Mouse (Mus musculus): ENCODE results near the gene Vti1a. TPM values are rescaled to one million over a fixed set of nuclear protein-coding genes. Genes with fewer than 3 reads are reported as not detected.

Vti1a gene
- total RNA-seq, 2 experiments from 2014 or later = 14.0 to 16.5 TPM

DNA sequence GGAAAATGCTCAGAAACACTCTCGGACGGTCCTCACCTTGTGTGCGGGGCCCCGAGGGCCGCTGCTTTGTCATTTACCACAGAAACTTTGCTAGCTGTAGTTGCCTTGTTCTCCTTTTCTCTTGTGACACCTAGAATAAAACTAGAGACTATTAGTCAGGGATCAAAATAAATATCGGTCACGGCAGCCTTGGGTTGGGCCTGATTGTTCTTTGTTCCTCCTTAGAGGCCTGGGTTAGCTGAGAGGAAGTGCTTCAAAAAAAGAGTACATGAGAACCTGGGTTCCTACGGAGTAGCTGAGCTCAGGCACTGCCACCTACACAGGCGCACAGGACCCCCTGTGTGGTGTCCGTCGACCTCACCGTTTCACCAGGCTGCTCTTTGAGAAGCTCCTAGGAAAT lies 253.8 kb downstream of the Vti1a start:
- intact Hi-C loops (cut with DNase I) = no loop called here
- DNase-seq (ENCODE audit: low spot score) = no peak

DNA sequence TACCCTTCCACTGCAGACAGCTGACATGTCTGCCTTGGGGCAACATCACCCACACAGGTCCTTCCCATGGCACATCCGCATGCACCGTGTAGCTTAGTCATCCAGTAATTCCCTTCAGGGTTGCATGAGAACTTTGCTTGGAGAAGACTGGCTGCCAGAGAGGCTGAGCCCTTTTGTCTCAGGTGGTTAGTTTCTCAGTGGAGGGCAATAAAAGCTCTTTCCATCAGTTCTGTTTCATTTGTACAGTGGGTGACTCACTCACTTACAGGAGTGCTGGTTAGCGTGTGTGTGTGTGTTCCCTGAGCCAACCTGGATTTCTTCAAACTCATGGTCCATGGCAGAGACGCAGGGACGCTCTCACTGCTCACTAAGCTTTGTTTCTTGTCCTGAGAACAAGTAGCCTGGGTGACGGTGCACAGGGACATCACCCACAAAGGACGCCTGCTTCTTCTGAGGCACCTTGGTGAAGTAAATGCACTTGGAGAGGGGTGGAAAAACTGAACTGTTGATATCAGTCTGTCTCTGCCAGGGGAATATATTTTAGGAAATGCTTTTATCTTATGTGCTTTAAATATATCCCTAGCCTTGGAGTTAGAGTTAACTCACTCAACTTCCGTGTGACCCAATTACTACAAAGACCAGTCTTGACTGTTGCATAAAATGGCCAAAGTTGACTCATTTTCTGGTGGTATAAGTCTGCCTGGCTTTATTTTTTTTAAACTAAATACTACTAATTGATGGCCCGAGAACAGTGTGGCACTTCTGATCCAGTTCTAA lies 254.6 kb downstream of the Vti1a start:
- no peak for DNase-seq (ENCODE audit: low spot score)
- intact Hi-C loops (cut with DNase I) = no loop called here

DNA sequence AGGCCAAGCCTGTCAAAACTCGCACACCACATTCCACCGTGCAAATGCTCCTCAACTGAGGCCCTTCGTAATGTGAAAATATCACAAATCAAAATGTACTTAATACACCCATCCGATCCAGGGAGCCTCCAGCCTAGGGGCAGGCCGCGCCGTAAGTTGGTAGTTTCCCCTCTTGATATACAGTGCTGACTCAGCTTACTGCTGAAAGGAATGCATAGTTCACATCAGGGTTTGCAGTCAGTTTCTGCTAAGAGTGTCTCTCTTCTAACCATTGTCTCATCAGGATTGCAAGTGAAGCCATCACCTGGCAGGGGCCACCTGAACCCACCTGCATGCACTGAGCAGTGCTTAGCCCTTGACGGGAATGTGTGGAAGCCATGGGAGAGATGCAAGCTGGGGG lies 255.4 kb downstream of the Vti1a start:
- no peak for DNase-seq (ENCODE audit: low spot score)
- intact Hi-C loops (cut with DNase I) = no loop called here

DNA sequence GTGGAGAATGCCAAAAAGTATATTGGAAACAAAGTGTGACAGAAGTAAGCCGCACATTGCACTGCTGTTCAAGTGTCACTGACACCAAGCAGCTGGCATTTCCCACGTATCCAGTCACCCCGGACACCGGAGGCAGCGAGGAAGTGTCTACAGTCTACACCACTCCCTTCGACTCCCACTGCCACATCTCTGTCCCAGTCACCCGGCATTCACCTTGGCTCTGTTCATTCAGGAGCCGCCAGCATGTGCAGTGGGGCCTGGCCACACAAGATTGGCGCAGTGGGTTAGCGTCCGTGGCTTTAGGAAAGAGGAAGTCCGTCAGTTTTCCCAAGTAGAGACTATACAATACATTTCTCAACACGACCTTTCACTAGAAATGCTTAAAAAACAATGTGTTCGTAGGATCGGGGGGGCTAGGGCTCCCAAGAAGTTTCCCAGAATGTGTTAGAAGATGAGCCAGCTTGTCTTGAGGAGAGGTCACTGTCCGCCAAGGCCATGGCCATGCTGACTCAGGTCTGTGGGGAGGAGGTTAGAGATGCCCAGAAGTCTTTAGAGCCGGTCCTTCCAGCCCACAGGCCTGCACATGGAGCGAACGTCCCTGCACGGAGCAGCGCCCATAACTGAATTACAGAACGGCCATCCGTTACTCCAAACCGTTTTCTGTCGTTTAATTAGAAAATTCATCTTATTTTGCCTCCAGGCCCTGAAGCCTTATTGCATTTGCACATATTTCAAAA lies 261.4 kb downstream of the Vti1a start:
- no peak for DNase-seq (ENCODE audit: low spot score)
- intact Hi-C loops (cut with DNase I) = no loop called here

DNA sequence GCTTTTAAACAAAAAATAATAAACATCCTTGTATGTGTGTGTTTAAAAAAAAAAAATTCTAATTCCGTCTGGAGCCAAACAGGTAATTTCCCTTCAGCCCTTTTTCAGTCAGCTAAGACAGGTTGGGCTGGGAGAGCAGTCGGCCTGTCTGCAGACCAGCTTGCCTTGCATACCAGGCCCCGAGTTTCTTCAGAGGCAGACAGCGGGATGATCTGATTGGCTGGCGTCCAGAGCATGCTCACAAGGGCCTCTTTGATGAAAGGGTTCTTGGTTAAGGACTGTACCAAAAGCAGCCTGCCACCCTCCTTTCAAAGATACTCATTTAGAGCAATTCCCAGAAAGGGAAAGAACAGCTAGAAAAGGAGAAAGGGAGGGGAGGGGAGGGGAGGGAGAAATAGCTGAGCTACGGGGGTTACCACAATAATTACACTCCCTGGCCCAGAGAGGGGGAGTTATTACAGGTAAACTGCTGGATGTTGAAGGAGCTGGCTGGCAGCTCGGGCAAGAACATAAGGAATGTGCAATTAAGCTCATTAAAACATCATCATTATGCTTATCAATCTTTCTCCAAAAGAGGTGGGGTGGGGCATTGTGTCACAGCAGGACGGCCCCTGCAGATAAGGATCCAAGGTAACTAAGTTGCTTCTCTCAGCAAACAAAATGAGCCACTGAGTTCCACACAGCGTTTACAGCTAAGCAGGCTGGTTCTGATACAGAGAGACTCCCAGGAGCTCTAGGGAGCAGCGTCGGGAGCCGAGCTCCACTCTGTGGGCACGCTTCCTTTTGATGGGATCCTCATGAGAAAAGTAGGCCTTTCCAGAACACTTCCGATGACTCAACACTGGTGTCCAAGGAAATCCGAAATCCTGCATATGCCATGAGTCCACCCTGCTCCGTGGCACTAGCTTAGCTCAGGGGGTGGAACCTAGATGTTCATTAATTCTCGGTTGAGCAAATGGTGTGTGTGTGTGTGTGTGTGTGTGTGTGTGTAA lies 262.3 kb downstream of the Vti1a start:
- intact Hi-C loops (cut with DNase I) = no loop called here
- no peak for DNase-seq (ENCODE audit: low spot score)

DNA sequence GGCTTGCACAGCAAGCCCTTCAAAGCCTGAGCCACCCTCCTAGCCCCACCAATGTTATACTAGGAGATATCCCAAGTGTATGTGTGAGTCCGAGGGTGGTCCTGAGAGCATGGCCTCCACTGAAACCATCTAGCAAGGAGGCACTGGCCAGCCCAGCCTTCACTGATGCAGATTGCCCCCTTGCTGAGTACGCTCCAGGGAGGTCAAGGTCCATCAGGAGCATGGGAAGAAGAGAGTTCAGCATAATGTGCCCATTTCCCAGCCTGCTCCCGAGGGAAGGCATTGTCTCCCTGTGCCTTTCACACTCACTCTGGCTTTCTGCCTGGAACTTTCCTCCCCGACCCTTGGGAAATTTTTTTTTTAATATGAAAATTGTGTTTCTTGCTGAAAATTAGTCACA lies 263.2 kb downstream of the Vti1a start:
- DNase-seq (ENCODE audit: low spot score) = no peak
- intact Hi-C loops (cut with DNase I) = no loop called here

DNA sequence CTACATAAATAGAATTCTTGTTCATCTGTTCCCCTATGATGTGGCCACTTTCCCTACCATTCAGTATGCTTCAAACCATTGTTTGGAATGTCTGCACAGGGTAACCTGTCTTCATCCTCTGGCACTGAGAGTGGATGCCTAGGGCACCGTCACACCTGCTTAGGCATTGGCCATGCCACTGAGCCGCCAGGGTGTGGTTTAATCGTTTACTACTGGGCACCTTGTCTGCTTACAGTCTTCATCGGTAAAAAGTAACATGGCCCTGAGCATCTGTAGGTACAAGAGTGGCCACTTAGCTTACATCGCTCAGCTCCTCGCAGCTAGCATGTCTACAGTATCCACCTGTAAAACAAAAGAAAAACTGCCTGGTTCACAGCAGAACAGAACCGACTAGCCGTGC lies 264.1 kb downstream of the Vti1a start:
- intact Hi-C loops (cut with DNase I) = no loop called here
- no peak for DNase-seq (ENCODE audit: low spot score)

DNA sequence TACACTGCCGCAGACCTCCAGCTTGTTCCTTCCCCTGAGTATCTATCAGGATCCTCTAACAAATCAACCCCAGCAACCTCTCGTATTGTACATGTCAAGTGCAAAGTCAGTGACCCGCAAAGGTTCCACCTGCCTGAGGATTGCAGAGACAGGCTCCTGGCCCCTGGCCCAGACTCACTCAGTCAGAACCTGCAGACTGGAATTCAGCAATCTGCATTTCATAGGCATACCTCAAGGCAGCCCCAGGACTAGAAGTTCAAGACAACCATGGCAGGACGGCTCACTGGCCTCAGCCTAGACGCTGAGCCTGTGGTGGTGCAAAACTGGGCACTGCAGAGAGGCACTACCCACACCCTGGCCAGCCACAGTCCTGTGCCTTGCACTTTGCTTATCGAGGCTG lies 264.6 kb downstream of the Vti1a start:
- intact Hi-C loops (cut with DNase I) = no loop called here
- DNase-seq (ENCODE audit: low spot score) = no peak

DNA sequence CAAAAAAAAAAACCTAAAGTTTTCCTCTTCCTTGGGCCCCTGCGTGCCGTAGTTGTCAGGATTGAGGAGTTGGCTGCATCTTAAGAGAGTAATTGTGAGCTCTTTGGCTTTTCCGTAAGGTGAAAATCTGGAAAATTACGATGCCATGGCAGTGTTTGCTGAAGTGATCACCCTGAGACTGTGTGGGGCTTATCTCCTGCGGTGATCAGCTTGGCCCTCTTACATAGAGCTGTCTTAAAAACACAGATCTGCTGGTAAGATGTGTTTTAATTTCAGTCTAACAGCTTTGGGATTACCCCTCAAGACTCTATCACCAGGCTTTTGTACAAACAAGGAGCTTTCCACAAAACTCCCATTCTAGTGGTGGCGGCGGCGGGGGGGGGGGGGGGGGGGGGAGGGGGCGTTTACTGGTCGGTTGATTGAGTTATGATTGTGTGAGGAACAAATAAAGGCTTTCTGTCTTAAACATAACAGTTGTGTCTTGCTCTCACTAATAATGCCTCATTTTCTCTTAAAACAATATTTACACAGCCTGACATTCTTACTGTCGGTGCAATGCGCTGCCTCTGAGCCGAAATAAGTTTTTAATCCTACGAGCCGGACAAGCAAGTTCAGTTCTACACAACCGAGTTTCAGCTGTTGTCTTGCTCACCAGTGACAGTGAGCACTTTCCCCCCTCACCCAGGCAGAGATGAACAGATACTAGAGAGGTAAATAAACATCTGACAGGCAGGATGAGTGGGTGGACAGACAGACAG lies 267.0 kb downstream of the Vti1a start:
- intact Hi-C loops (cut with DNase I) = no loop called here

DNA sequence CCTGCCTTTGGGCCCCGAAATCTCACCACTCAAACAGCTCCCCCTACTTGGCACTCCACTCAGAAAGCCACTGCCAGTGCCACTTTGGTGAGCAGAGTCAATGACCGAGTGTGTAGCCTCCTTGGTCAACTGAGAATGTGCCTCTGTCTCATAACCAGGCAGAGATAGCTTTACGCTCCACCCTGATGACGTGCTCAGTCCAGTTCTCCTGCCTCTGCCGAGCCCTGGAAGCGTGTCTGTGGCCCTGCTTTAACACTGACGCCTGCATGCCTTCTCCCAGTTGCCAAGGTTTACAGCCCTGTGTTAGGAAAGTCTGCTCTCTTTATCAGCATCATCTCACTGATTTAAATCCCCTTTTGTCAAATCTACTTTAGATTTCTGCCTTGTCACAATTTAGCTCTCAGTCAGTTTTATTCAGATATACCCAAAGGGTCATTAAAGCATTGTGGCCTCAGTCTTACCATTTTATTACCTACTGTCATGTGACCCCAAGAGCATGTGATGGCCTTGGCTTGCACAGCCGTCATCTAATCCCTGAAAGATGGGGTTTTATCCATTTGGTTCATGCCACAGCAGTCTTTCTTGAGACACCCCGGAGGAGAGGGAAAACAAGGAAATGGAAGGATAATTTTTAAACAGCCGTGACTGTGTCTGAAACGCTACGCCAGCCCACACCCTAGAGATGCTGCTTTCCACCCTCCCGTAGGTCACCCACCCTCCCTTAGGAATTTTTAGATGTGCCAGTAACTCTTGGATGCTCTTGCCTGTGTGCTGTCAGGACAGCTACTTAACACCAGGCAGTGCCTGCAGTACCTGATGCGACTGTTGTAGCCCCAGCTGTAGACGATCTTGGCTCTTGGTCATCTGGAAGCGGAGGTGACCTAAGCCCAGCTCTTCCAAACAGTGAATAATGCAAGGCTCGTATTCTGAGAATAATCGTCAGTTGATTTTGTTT lies 269.5 kb downstream of the Vti1a start:
- DNase-seq (ENCODE audit: low spot score) = peak; percentile 20
- intact Hi-C loops (cut with DNase I) = no loop called here

More for the DNA sequence above, 267.0 kb downstream of the Vti1a start:
- DNase-seq (ENCODE audit: low spot score) = no peak

DNA sequence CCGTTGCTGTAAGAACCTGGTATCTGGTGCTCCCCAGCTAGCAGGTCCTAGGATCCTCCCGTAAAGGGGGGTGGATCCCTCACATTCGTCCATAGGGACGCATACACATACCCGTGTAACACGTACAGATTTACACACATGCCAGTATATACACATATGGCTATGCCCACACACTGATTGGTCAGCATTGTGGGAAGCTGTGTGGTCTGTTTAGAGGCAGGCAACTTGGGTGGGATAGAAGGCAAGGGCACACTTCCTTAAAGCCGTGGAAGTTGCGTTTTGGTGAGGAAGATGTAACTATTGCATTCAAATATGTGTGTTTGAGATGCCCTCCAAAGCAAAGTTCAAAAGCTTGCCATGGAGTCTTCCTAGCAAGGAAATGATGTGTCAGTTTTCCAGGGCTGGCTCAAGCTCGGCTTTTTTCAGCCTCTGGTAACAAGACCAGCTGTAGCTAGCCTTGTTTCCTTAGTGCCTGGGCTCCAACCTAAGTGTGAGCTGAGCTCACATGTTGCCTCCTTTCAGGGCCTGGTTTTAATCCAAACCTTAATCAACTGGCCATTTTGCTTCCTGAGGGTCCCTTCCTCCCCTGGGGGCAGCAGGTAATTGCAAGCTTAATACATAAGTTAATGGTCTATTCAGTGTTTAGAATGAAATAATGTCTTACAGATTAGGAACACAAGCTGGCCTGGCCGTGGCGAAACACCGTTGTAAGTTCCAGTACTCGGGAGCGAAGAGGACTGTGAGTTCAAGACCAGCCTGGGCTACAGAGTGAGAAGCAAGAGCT lies 271.7 kb downstream of the Vti1a start:
- no peak for DNase-seq (ENCODE audit: low spot score)
- intact Hi-C loops (cut with DNase I) = no loop called here

DNA sequence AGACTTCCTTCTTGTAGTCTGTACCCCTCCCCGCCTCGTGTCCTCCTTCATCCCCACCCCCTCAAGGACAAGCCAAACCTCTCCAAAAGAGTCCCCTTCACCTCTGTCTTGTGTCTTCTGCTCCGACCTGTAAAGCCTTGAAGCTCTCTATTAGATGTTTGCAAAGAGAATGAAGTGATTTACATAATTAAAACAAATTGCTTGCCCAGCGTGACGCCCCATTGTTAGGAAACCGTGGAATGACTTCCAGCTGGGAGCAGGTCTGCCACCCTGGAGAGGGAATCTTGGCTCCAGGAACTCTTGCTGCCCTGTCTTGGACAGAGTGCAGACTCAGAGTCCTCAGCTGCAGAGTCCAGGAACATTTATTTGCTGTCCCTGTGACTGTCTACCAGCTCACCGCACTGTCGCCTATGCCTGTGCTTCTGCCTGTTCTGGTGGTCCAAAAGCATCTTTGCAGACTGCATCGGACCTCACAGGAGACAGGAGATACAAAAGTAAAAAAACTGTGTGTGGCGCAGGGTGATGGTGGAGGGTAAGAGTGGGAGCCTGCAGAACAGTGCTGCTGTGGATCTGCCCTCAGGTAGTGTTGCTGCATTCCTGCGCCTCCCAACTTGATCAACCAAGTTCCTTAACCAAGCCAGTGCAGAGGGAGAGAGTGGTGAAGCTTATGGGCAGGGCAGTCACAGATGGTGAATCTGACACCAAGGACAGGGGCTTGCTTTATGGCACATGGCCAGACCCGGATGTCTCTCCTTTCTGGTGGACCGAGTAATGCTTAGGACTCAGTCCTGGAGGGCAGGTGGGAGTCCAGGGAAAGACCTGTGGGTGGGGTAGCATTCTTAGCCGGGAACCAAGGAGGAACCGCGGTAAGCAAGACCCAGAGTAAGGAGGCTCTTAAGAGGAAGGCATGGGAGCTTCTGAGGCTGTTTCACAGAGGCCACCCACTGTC lies 273.1 kb downstream of the Vti1a start:
- intact Hi-C loops (cut with DNase I) = no loop called here

DNA sequence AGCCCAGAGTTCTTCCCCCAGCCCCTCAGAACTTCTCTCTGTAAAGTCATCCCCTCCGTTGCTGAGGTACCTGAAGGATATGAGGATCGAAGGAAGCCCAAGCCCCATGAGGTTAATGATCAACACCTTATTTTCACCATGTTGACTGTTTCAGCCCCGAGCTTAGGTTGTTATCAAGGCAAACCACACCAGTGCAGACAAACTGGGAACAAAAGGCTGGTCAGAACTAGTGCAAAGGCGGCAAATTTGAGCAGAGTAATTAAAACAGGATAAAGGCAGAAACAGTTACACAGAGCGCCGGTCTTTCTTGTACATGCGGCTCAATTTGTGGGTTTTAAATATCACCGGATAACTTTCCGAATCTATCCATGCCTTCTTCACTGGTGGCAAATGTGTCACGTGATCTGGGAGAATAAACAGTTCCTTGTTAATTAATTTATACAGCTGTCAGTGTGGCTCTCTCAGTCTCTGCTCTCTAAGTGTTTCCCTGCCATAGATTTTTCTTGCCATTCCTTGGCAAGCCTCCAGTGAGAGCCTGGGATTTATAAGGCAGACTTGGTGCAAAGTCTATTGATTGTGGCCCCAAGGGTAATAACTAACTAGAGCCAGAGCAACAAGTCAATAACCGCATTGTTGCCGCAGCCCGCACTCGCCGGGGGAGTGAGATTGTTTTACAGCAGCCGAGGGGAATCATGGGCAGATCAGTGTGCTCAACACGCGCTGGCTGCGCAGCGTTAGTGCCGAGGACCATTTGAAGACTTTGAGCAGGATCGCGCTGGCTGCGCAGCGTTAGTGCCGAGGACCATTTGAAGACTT lies 277.0 kb downstream of the Vti1a start:
- intact Hi-C loops (cut with DNase I) = no loop called here
- no peak for DNase-seq (ENCODE audit: low spot score)

More for the DNA sequence above, 273.1 kb downstream of the Vti1a start:
- no peak for DNase-seq (ENCODE audit: low spot score)

DNA sequence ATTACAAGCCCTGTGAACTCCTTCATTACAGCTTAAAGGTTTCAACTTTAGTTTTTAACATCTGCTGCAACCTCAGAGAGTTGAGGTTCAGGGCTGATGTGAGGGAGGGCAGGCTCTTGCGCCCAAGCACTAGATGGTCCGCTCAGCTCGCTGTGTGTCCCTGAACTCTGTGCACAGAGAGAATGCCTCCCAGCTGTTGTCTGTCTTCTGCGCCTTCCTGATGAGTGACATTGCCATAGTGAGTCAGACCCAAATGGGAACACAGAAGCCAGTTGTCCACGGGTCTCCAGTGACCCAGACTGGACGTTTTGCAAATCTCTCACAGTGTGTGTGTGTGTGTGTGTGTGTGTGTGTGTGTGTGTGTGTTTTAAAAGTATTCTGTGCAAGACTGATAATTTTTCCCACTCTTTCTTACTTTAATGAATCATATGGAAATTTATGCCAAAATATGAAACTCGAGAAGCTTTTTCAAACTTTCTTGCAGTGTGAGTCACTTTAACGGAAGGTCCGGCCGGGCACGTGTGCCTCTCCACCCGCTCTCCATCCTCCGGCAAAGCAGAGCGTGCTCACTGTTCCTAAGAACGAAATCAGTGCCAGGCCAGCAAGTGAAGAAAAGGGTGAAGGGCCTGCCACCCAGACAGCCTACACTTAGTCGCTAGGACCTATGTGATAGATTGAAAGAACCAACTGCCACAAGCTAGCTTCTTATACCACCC lies 277.8 kb downstream of the Vti1a start:
- intact Hi-C loops (cut with DNase I) = no loop called here
- DNase-seq (ENCODE audit: low spot score) = peak; percentile 36

DNA sequence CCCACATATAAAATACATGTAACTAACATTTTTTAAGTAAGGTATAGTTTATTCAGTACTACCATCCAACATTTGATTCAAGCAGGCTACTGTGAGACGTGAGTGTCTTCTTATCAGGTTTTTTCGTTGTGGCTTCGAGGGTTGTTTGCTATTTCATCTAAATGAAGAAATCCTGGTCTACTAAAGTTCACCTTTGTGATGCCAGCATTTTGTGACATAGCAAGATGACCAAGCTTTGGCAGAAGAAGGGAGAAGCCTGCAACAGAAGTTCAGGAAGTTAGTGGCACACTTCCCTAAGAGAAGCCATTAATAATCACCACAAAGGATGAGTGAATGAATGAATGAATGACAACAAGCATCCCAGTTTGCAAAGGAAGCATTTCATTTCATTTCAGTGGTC lies 278.4 kb downstream of the Vti1a start:
- intact Hi-C loops (cut with DNase I) = no loop called here
- no peak for DNase-seq (ENCODE audit: low spot score)

Measured in heart, postnatal 25 days (tissue).